Mouse (Mus musculus): ENCODE data around the gene Dnajc17. TPM values are rescaled to one million over a fixed set of nuclear protein-coding genes. Genes with fewer than 3 reads are reported as not detected.

Gene Dnajc17
- total and polyA plus RNA-seq, 3 experiments = 14.7 to 15.8 TPM; not detected in 1

GRCm38 (mm10) chr2:119167866-119168256 is 40.7 kb downstream of the Dnajc17 start:
- peaks cover 0 to 12% of the 10 kb centered on the region in 2 experiments; a peak in 2 of 4 replicates for H3K36me3 ChIP-seq (ENCODE audit: control insufficient read depth in 1 of 2, insufficient read depth in 2 of 2, low read length in 2 of 2)
- no peak overlapping the region for H3K4me3 ChIP-seq (ENCODE audit: control insufficient read depth in 1 of 2, insufficient read depth in 1 of 2, low read depth in 2 of 2, low read length in 2 of 2)
- no peak for TF ChIP-seq CTCF (IDR thresholded peaks at IDR 0.05 in 2 of 3, conservative IDR thresholded peaks at IDR 0.05 in 1 of 3; ENCODE audit: control insufficient read depth in 1 of 3, insufficient read depth in 1 of 3, low read depth in 2 of 3, low read length in 3 of 3, poor library complexity in 1 of 3, severe bottlenecking in 1 of 3)
- TF ChIP-seq SMC3 (IDR thresholded peaks at IDR 0.05; ENCODE audit: low read depth, low read length) = no peak
- TF ChIP-seq MXI1 (IDR thresholded peaks at IDR 0.05; ENCODE audit: low read depth, low read length) = no peak
- no peak for TF ChIP-seq UBTF (IDR thresholded peaks at IDR 0.05; ENCODE audit: borderline replicate concordance, insufficient read depth, low read depth, low read length)
- no peak for TF ChIP-seq MYB (IDR thresholded peaks at IDR 0.05; ENCODE audit: low read depth, low read length)
- no peak for TF ChIP-seq ELF1 (IDR thresholded peaks at IDR 0.05; ENCODE audit: low read depth, low read length)
- TF ChIP-seq KAT2A (conservative IDR thresholded peaks at IDR 0.05; ENCODE audit: low read depth, low read length) = no peak
- H3K4me1 ChIP-seq (ENCODE audit: control insufficient read depth in 1 of 2, insufficient read depth in 2 of 2, low read length in 2 of 2) = peaks cover 5 to 28% of the 10 kb centered on the region in 2 experiments
- H3K27ac ChIP-seq (ENCODE audit: control insufficient read depth, low read depth, low read length) = no peak overlapping the region
- H3K9me3 ChIP-seq (replicated peaks; ENCODE audit: insufficient read depth, low read length) = no peaks in the 10 kb centered on the region
- H3K27me3 ChIP-seq (ENCODE audit: control insufficient read depth in 1 of 2, insufficient read depth in 2 of 2, low read length in 2 of 2) = no peaks in the 10 kb centered on the region
- H3K9ac ChIP-seq (ENCODE audit: control insufficient read depth, low read depth, low read length, poor library complexity, severe bottlenecking) = no peak overlapping the region
- H3K79me2 ChIP-seq (ENCODE audit: control insufficient read depth, insufficient read depth, low read length, poor library complexity) = no peaks in the 10 kb centered on the region
- no peak for DNase-seq (ENCODE audit: low read depth, low spot score)

GRCm38 (mm10) chr2:119166901-119167865 is 41.4 kb downstream of the Dnajc17 start, which contains the start of gene Gchfr:
Gene Gchfr (plus strand): TSS chr2:119167773.
- Histone ChIP-seq H3K9me3 (replicated peaks; ENCODE audit: insufficient read depth, low read length) (no peaks in the 10 kb centered on the region), H3K36me3 (ENCODE audit: control insufficient read depth in 1 of 2, insufficient read depth in 2 of 2, low read length in 2 of 2) (peaks cover 0 to 14% of the 10 kb centered on the region in 2 experiments; a peak in 2 of 4 replicates), H3K79me2 (ENCODE audit: control insufficient read depth, insufficient read depth, low read length, poor library complexity) (no peaks in the 10 kb centered on the region), H3K27me3 (ENCODE audit: control insufficient read depth in 1 of 2, insufficient read depth in 2 of 2, low read length in 2 of 2) (no peaks in the 10 kb centered on the region), H3K27ac (ENCODE audit: control insufficient read depth, low read depth, low read length) (no peak within 1 kb of the TSS), H3K4me3 (ENCODE audit: control insufficient read depth in 1 of 2, insufficient read depth in 1 of 2, low read depth in 2 of 2, low read length in 2 of 2) (no peak within 1 kb of the TSS), H3K4me1 (ENCODE audit: control insufficient read depth in 1 of 2, insufficient read depth in 2 of 2, low read length in 2 of 2) (peaks cover 7 to 26% of the 10 kb centered on the region in 2 experiments), H3K9ac (ENCODE audit: control insufficient read depth, low read depth, low read length, poor library complexity, severe bottlenecking) (no peak within 1 kb of the TSS)
- DNase-seq (ENCODE audit: low read depth, low spot score) = no peak
- TF ChIP-seq GATA1 (IDR thresholded peaks at IDR 0.05; ENCODE audit: low read depth, low read length) = no peak
- TF ChIP-seq ELF1 (IDR thresholded peaks at IDR 0.05; ENCODE audit: low read depth, low read length) = no peak
- TF ChIP-seq SIN3A (IDR thresholded peaks at IDR 0.05; ENCODE audit: low read length) = no peak
- no peak for TF ChIP-seq UBTF (IDR thresholded peaks at IDR 0.05; ENCODE audit: borderline replicate concordance, insufficient read depth, low read depth, low read length)

DNA sequence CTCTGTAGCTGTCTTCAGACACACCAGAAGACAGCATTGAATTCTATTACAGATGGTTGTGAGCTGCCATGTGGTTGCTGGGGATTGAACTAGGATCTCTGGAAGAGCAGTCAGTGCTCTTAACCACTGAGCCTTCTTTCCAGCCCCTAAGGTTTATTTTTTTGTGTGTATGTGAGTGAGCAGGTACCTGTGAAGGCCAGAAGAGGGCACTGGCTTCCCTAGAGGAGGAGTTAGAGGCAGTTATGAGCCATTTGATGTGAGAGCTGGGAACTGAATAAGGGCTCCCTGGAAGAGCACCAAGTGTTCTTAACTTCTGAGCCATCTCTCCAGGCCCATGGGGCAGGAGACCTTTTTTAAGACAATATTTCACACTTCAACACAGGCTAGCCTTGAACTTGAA is 43.2 kb downstream of the Dnajc17 start:
- Histone ChIP-seq H3K27ac (ENCODE audit: control insufficient read depth, low read depth, low read length) (no peak overlapping the region), H3K27me3 (ENCODE audit: control insufficient read depth in 1 of 2, insufficient read depth in 2 of 2, low read length in 2 of 2) (no peaks in the 10 kb centered on the region), H3K79me2 (ENCODE audit: control insufficient read depth, insufficient read depth, low read length, poor library complexity) (no peaks in the 10 kb centered on the region), H3K4me1 (ENCODE audit: control insufficient read depth in 1 of 2, insufficient read depth in 2 of 2, low read length in 2 of 2) (peaks cover 4 to 20% of the 10 kb centered on the region in 2 experiments), H3K9ac (ENCODE audit: control insufficient read depth, low read depth, low read length, poor library complexity, severe bottlenecking) (no peak overlapping the region), H3K36me3 (ENCODE audit: control insufficient read depth in 1 of 2, insufficient read depth in 2 of 2, low read length in 2 of 2) (peaks cover 0 to 13% of the 10 kb centered on the region in 2 experiments; a peak in 2 of 4 replicates), H3K9me3 (replicated peaks; ENCODE audit: insufficient read depth, low read length) (no peaks in the 10 kb centered on the region), H3K4me3 (ENCODE audit: control insufficient read depth in 1 of 2, insufficient read depth in 1 of 2, low read depth in 2 of 2, low read length in 2 of 2) (no peak overlapping the region)
- peak; percentile 60 for DNase-seq (ENCODE audit: low read depth, low spot score)
- TF ChIP-seq E2F4 (IDR thresholded peaks at IDR 0.05; ENCODE audit: borderline replicate concordance, low read depth, low read length) (no peak), MYB (IDR thresholded peaks at IDR 0.05; ENCODE audit: low read depth, low read length) (no peak), MYC (IDR thresholded peaks at IDR 0.05; ENCODE audit: low read depth, low read length) (no peak), NRF1 (IDR thresholded peaks at IDR 0.05; ENCODE audit: insufficient read depth, low read depth, low read length, poor library complexity, severe bottlenecking) (no peak), ZC3H11A (IDR thresholded peaks at IDR 0.05; ENCODE audit: low read depth, low read length) (no peak; the same call in 1 of the 2 replicates), ELF1 (IDR thresholded peaks at IDR 0.05; ENCODE audit: low read depth, low read length) (no peak), POLR2AphosphoS5 (IDR thresholded peaks at IDR 0.05; ENCODE audit: borderline replicate concordance, low read depth, low read length) (no peak), KAT2A (conservative IDR thresholded peaks at IDR 0.05; ENCODE audit: low read depth, low read length) (no peak), UBTF (IDR thresholded peaks at IDR 0.05; ENCODE audit: borderline replicate concordance, insufficient read depth, low read depth, low read length) (no peak), TCF12 (IDR thresholded peaks at IDR 0.05; ENCODE audit: low read depth, low read length) (no peak), SIN3A (IDR thresholded peaks at IDR 0.05; ENCODE audit: low read length) (no peak), MXI1 (IDR thresholded peaks at IDR 0.05; ENCODE audit: low read depth, low read length) (no peak), SMC3 (IDR thresholded peaks at IDR 0.05; ENCODE audit: low read depth, low read length) (peak; percentile 40), CHD1 (IDR thresholded peaks at IDR 0.05; ENCODE audit: low read depth, low read length) (no peak), NELFE (IDR thresholded peaks at IDR 0.05; ENCODE audit: low read depth, low read length) (no peak), RAD21 (IDR thresholded peaks at IDR 0.05; ENCODE audit: low read depth, low read length) (peak; percentile 26), MAX (IDR thresholded peaks at IDR 0.05; ENCODE audit: low read length) (no peak), ETS1 (IDR thresholded peaks at IDR 0.05; ENCODE audit: low read depth, low read length) (no peak), MAFK (IDR thresholded peaks at IDR 0.05; ENCODE audit: borderline replicate concordance, low read depth, low read length) (no peak)

Measured in MEL (cell line).